Mouse (Mus musculus) olfactory bulb, adult 2 months (tissue): ENCODE data around the gene Nup35.

ENCODE experiments used
- CTCF ChIP-seq: fragments of 200-500 bp; IDR thresholded peaks from 2 replicates; pipeline ENCODE4 v1.5.1; 2012; ENCODE audit warnings: low read depth, mild to moderate bottlenecking, low read length, moderate library complexity; ENCODE audit not compliant: insufficient read depth
- POLR2A ChIP-seq: fragments of 200-500 bp; IDR thresholded peaks from 2 replicates; pipeline ENCODE4 v1.6.1; 2012; ENCODE audit warnings: mild to moderate bottlenecking, low read depth, low read length, moderate library complexity; ENCODE audit not compliant: insufficient read depth

DNA sequence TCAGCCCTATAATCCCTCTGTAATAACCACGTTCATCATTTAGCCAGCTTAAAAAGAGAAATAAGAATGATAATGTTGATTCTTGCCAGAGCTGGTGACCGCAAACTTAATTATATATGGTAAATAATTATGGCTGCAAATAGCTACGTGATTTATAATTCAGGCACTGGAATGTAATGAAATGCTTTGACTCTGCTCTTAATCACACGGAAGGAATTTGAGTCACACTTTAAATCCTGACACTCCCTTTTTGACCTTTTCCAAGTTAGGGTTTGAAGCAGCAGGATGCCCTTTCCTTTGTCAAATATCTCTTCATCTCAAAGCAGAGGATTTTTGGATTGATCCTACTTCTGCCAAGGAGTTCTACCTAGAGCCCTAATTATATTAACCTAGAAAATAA lies 71.2 kb downstream of the Nup35 start:
- TF ChIP-seq POLR2A (no peak), CTCF (no peak)
